Mouse (Mus musculus) liver, embryonic 16.5 days (tissue): Measurements from ENCODE around the gene Mtg1. TPM values are rescaled to one million over a fixed set of nuclear protein-coding genes. Genes with fewer than 3 reads are reported as not detected.

Source experiments
- ATAC-seq: fragments of 200-750 bp; cut with Nextera tagmentation; 2 replicates; pipeline ENCODE4 v1.8.0; 2017; ENCODE audit warnings: low read depth, mild to moderate bottlenecking, moderate number of reproducible peaks, moderate library complexity
- H3K27ac ChIP-seq: fragments of 300-500 bp; sonication (generic); 2 replicates; pipeline ENCODE4 v1.5.1; 2014; ENCODE audit warnings: mild to moderate bottlenecking, low read length
- H3K27me3 ChIP-seq: fragments of 300-500 bp; sonication (generic); 2 replicates; pipeline ENCODE4 v1.6.1; 2014; ENCODE audit warnings: low read depth, low read length, mixed read lengths; ENCODE audit not compliant: control insufficient read depth, insufficient read depth
- H3K36me3 ChIP-seq: fragments of 300-500 bp; sonication (generic); 2 replicates; pipeline ENCODE4 v1.6.1; 2014; ENCODE audit warnings: mild to moderate bottlenecking; ENCODE audit not compliant: control insufficient read depth, insufficient read depth
- H3K4me1 ChIP-seq: fragments of 300-500 bp; sonication (generic); 2 replicates; pipeline ENCODE4 v1.6.1; 2014; ENCODE audit warnings: low read depth, low read length, mixed read lengths; ENCODE audit not compliant: control insufficient read depth
- H3K4me2 ChIP-seq: fragments of 300-500 bp; sonication (generic); 2 replicates; pipeline ENCODE4 v1.6.1; 2014; ENCODE audit warnings: low read depth, low read length, mixed read lengths
- H3K4me3 ChIP-seq: fragments of 300-500 bp; sonication (generic); 2 replicates; pipeline ENCODE4 v1.5.1; 2014; ENCODE audit warnings: low read depth, mild to moderate bottlenecking, low read length
- H3K9ac ChIP-seq: fragments of 300-500 bp; sonication (generic); 2 replicates; pipeline ENCODE4 v1.6.1; 2014; ENCODE audit warnings: low read depth, low read length
- H3K9me3 ChIP-seq: fragments of 300-500 bp; sonication (generic); replicated peaks from 2 replicates; pipeline ENCODE4 v1.6.1; 2016; ENCODE audit warnings: low read length; ENCODE audit not compliant: control insufficient read depth
- WGBS: fragments of 180-500 bp; shearing (Covaris S2); extraction: QIAGEN DNeasy Blood & Tissue Kit; methylation state at CpG from one replicate; pipeline ENCODE4 v1.1.7; 2014; ENCODE audit not compliant: insufficient replicate concordance; 5-methylcytosine and 5-hydroxymethylcytosine counted together
- polyA plus RNA-seq: library from polyadenylated mRNA; unstranded; fragments of >200 nt; fragmentation: Nextera tagmentation; extraction: Ambion mirVana; gene quantifications from 2 replicates; pipeline ENCODE4 v1.2.1, GENCODE M21; 2015

The Mtg1 gene
- polyA plus RNA-seq, 1 experiment from 2014 or later: 13.0 TPM

- 79% methylated on average over 3 of the region's 3 CpGs for WGBS
- no peak overlapping the region for H3K4me2 ChIP-seq
- H3K4me1 ChIP-seq: no peaks in the 10 kb centered on the region
- no peak overlapping the region for H3K4me3 ChIP-seq
- H3K9me3 ChIP-seq: no peaks in the 10 kb centered on the region
- H3K36me3 ChIP-seq: no peaks in the 10 kb centered on the region
- no peak overlapping the region for H3K9ac ChIP-seq
- H3K27me3 ChIP-seq: no peaks in the 10 kb centered on the region
- no peak overlapping the region for H3K27ac ChIP-seq
- ATAC-seq: no peak
These were observed 33.5 kb downstream of the Mtg1 start for GRCm38 (mm10) chr7:140170863-140171262.

GRCm38 (mm10) chr7:140172936-140173335, 35.6 kb downstream of the Mtg1 start, which contains the start of gene Olfr523:
Olfr523 (plus strand) TSS chr7:140173217.
- WGBS: 10% methylated on average over 1 of the region's 1 CpGs
- Histone ChIP-seq H3K36me3 (no peaks in the 10 kb centered on the region), H3K9me3 (no peaks in the 10 kb centered on the region), H3K27me3 (no peaks in the 10 kb centered on the region), H3K4me2 (no peak within 1 kb of the TSS), H3K9ac (no peak within 1 kb of the TSS), H3K27ac (no peak within 1 kb of the TSS), H3K4me3 (no peak within 1 kb of the TSS), H3K4me1 (no peaks in the 10 kb centered on the region)
- no peak for ATAC-seq

DNA sequence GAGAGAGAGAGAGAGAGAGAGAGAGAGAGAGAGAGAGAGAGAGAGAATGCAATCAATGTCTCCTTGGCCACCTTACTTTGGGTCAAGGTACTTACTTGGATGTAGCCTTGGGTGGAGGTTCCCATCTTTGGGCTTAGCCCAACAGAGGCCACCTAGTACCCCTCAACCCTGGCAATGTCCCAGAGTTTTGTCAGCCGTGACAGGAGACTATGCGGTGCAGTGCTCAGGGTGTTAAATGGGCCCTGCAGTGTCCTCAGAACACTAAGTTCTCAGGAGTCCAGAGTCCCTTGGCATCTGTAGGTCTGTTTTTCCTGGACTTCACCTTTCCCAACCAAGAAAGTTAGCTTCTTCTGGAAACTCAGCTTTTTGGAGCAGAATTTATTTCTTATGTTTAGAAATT, 41.8 kb downstream of the Mtg1 start:
- H3K27ac ChIP-seq: no peak overlapping the region
- H3K9me3 ChIP-seq: no peaks in the 10 kb centered on the region
- ATAC-seq: no peak
- no peaks in the 10 kb centered on the region for H3K27me3 ChIP-seq
- H3K4me1 ChIP-seq: no peaks in the 10 kb centered on the region
- no peak overlapping the region for H3K4me2 ChIP-seq
- H3K36me3 ChIP-seq: no peaks in the 10 kb centered on the region
- H3K9ac ChIP-seq: no peak overlapping the region
- no peak overlapping the region for H3K4me3 ChIP-seq
- 72% methylated on average over 2 of the region's 2 CpGs for WGBS

GRCm38 (mm10) chr7:140180692-140181091, 43.3 kb downstream of the Mtg1 start:
- ATAC-seq: no peak
- no peak overlapping the region for H3K4me2 ChIP-seq
- H3K4me3 ChIP-seq: no peak overlapping the region
- H3K27ac ChIP-seq: no peak overlapping the region
- no peaks in the 10 kb centered on the region for H3K4me1 ChIP-seq
- WGBS: 42% methylated on average over 2 of the region's 2 CpGs
- no peaks in the 10 kb centered on the region for H3K36me3 ChIP-seq
- no peaks in the 10 kb centered on the region for H3K9me3 ChIP-seq
- H3K27me3 ChIP-seq: no peaks in the 10 kb centered on the region
- no peak overlapping the region for H3K9ac ChIP-seq

GRCm38 (mm10) chr7:140184206-140184605, 46.8 kb downstream of the Mtg1 start:
- no peaks in the 10 kb centered on the region for H3K27me3 ChIP-seq
- WGBS: 61% methylated on average over 4 of the region's 4 CpGs
- no peak for ATAC-seq

GRCm38 (mm10) chr7:140186646-140187620, 49.6 kb downstream of the Mtg1 start:
- no peak overlapping the region for H3K9ac ChIP-seq
- WGBS: 50% methylated on average over 18 of the region's 18 CpGs
- H3K4me1 ChIP-seq: no peaks in the 10 kb centered on the region
- no peak overlapping the region for H3K27ac ChIP-seq
- H3K4me2 ChIP-seq: no peak overlapping the region
- ATAC-seq: no peak
- no peaks in the 10 kb centered on the region for H3K27me3 ChIP-seq
- H3K4me3 ChIP-seq: no peak overlapping the region
- no peaks in the 10 kb centered on the region for H3K36me3 ChIP-seq
- no peaks in the 10 kb centered on the region for H3K9me3 ChIP-seq

More at GRCm38 (mm10) chr7:140184206-140184605, 46.8 kb downstream of the Mtg1 start:
- no peak overlapping the region for H3K9ac ChIP-seq
- H3K4me3 ChIP-seq: no peak overlapping the region
- no peaks in the 10 kb centered on the region for H3K9me3 ChIP-seq
- H3K27ac ChIP-seq: no peak overlapping the region
- no peaks in the 10 kb centered on the region for H3K36me3 ChIP-seq
- no peaks in the 10 kb centered on the region for H3K4me1 ChIP-seq
- H3K4me2 ChIP-seq: no peak overlapping the region

GRCm38 (mm10) chr7:140187721-140188390, 50.5 kb downstream of the Mtg1 start:
- Histone ChIP-seq H3K4me2 (no peak overlapping the region), H3K36me3 (no peaks in the 10 kb centered on the region), H3K4me3 (no peak overlapping the region), H3K9ac (no peak overlapping the region), H3K9me3 (no peaks in the 10 kb centered on the region), H3K4me1 (no peaks in the 10 kb centered on the region), H3K27me3 (no peaks in the 10 kb centered on the region), H3K27ac (no peak overlapping the region)
- 68% methylated on average over 7 of the region's 7 CpGs for WGBS
- no peak for ATAC-seq

DNA sequence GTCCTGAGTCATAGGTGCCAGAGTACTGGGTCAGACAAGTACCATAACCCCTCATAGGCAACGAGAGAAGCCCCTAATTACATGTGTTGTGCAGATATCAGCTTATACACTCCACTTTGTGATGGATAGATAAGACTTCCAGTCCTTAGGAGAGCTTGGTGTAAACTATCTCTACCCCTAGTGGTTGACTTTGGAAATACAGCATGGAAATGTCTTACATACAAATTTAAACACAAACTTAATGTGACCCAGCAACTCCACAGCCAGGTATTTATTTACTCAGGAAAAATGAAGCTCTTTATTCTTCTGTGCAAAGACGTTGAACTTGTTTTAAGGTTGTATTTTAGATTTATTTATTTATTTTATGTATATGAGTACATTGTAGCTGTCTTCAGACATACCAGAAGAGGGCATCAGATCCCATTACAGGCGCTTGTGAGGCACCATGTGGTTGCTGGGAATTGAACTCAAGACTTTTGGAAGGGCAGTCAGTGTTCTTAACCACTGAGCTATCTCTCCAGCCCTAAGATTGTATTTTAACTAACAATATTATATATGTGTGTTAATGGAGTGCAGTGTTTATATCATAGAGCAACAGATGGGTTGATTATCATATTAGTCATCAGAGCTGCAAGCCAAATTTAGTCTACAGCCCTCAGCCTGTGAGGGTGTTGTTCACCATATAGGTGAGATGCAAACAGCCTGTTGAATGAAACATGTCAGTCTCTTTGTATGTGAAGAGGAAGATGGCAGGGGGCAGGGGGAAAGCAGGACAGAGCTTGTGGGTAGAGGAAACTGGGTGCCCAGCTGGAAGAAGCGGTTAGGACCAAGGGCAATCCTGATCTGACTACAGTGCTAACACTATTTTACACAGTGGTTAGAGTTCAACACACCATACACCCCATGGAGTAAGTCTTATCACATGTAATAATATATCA, 51.3 kb downstream of the Mtg1 start:
- Histone ChIP-seq H3K36me3 (no peaks in the 10 kb centered on the region), H3K27me3 (no peaks in the 10 kb centered on the region), H3K4me1 (no peaks in the 10 kb centered on the region), H3K27ac (no peak overlapping the region), H3K9me3 (no peaks in the 10 kb centered on the region), H3K4me2 (no peak overlapping the region), H3K9ac (no peak overlapping the region), H3K4me3 (no peak overlapping the region)
- WGBS: 38% methylated on average over 4 of the region's 4 CpGs
- no peak for ATAC-seq
